Mouse (Mus musculus): ENCODE data around the gene Phpt1. TPM values are rescaled to one million over a fixed set of nuclear protein-coding genes. Genes with fewer than 3 reads are reported as not detected.

The Phpt1 gene
- polyA plus RNA-seq, 1 experiment from 2014 or later, result 148 TPM

DNA sequence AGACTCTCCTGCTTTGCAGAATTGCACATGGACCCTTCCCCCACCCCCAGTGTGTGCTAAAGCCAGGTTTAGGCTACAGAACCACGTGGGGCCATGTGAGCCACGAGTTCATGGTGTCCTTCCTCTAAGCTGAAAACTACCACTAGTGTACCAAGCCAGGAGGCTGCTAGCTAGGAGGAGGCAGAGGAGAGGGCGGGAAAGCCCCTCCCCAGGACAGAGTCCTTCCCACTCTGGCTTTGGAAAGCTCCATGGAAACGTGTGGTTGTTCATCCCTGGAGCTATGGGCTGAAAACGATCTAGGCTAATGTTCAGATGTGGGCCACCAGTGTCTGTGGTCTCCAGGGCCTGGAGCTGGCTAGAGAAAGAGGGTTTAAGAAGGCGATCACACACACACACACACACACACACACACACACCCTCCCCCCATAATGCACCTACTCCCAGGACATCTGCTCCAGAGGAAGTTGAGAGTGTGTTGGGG, 5.6 kb upstream of the Phpt1 start:
- Histone ChIP-seq H3K9ac (ENCODE audit: low read depth, low read length) (no peak overlapping the region), H3K27me3 (replicated peaks; ENCODE audit: control insufficient read depth, insufficient read depth, low read length) (peaks cover 50% of the 10 kb centered on the region), H3K4me1 (ENCODE audit: control insufficient read depth, insufficient read depth, low read length) (peaks cover 20% of the 10 kb centered on the region), H3K36me3 (ENCODE audit: control insufficient read depth, insufficient read depth, low read length) (peaks cover 31% of the 10 kb centered on the region), H3K4me3 (ENCODE audit: low read depth, low read length) (peak overlapping the region; percentile 35), H3K27ac (replicated peaks; ENCODE audit: low read depth, low read length) (no peak overlapping the region), H3K4me2 (ENCODE audit: low read depth, low read length) (peak overlapping the region; percentile 64; the same call in 1 of the 2 replicates), H3K9me3 (ENCODE audit: control insufficient read depth, low read length) (no peaks in the 10 kb centered on the region)
- DNase-seq (ENCODE audit: low spot score) (no peak), ATAC-seq (ENCODE audit: low read depth) (no peak)
- WGBS, result 36% methylated on average over 6 of the region's 6 CpGs

DNA sequence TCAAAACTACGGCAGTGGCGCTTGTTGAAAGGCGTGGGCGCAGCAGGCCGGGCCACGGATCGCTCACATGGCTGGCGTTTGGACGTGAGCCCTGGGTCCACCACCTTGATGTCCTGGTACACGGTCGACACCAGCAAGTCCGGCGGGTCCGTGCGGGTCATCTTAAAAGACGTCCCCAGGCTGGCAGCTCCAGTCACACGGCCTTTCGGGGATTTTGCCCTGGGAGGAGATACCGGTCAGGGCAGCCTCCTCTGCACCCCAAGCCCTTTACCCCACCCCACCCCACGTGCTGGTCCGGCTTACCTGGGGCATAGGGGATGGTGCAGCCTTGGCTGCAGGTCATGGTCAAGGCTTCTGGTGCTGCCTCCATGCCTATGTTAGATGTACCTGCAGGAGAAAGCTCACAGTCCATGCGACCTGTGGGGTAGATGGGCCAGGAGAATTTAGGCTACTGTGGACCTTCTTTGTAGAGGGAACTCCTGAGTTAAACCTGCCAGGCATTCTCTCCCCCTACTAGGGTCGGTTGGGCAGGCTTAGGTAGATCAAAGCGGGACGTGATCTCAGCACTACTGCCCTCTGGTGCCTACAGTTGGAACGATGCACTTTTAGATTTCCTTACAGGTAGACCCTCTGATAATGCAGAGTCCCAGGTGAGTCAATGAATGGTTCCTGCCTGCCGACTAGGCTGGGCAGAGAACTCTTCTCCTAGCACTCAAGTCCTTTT, 4.9 kb upstream of the Phpt1 start:
- DNase-seq (ENCODE audit: low spot score) (peak; percentile 46), ATAC-seq (ENCODE audit: low read depth) (no peak)
- Histone ChIP-seq H3K4me3 (ENCODE audit: low read depth, low read length) (peak overlapping the region; percentile 25), H3K4me1 (ENCODE audit: control insufficient read depth, insufficient read depth, low read length) (peaks cover 23% of the 10 kb centered on the region), H3K36me3 (ENCODE audit: control insufficient read depth, insufficient read depth, low read length) (peaks cover 24% of the 10 kb centered on the region), H3K9ac (ENCODE audit: low read depth, low read length) (peak overlapping the region; percentile 38; the same call in 1 of the 2 replicates), H3K4me2 (ENCODE audit: low read depth, low read length) (peak overlapping the region; percentile 35), H3K27me3 (replicated peaks; ENCODE audit: control insufficient read depth, insufficient read depth, low read length) (peaks cover 50% of the 10 kb centered on the region), H3K9me3 (ENCODE audit: control insufficient read depth, low read length) (no peaks in the 10 kb centered on the region), H3K27ac (replicated peaks; ENCODE audit: low read depth, low read length) (no peak overlapping the region)
- 5% methylated on average over 25 of the region's 27 CpGs for WGBS

DNA sequence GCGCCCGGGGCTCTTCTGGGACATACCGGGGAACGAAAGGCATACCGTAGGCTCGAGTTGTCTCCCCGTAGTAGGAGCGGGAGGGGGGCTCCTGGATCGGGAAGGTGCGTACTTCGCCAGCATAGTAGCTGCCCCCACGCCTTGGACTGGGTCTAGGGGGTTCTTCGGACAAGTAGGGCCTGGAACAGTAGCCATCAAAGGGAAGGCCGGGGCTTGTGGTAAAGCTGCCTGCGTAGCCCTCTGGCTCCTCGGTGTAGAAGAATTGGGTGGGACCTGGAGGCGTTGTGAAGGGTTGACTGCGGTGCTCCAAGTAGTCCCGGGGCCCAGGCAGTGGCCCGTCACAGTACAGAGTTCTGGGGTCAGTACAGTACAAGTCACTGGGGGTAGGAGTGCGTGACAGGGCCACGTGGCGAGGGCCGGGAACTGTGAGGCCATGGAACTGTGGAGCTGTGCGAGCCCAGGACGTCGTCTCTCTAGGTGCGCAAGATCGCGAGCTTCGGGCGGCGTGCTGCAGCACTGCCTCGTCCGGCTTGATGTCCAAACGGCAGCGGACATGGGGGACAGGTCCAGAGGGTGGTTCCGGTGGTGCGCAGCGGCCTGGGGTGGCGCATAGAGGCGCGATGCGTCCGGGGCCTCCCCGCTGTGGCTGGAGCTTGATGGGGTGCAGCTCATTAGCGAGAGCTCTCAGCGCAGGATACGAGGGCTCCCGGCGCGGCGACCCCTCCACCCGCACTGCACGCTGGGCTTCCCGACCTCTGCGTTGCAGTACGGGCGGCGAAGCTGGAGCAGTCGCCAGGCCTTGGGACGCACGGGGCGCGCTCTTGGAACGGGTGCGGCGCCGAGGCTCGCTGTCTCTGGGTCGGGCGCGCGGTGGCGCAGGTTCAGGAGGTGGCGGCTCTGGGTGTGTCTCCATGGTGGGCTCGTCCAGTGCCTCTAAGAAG, 4.0 kb upstream of the Phpt1 start:
- Histone ChIP-seq H3K9ac (ENCODE audit: low read depth, low read length) (peak overlapping the region; percentile 38; the same call in 1 of the 2 replicates), H3K9me3 (ENCODE audit: control insufficient read depth, low read length) (no peaks in the 10 kb centered on the region), H3K4me3 (ENCODE audit: low read depth, low read length) (peak overlapping the region; percentile 26), H3K4me1 (ENCODE audit: control insufficient read depth, insufficient read depth, low read length) (peaks cover 24% of the 10 kb centered on the region), H3K27me3 (replicated peaks; ENCODE audit: control insufficient read depth, insufficient read depth, low read length) (peaks cover 50% of the 10 kb centered on the region), H3K27ac (replicated peaks; ENCODE audit: low read depth, low read length) (no peak overlapping the region), H3K36me3 (ENCODE audit: control insufficient read depth, insufficient read depth, low read length) (peaks cover 15% of the 10 kb centered on the region), H3K4me2 (ENCODE audit: low read depth, low read length) (peak overlapping the region; percentile 46)
- DNase-seq (ENCODE audit: low spot score) (no peak), ATAC-seq (ENCODE audit: low read depth) (no peak)
- 9% methylated on average over 43 of the region's 77 CpGs for WGBS

DNA sequence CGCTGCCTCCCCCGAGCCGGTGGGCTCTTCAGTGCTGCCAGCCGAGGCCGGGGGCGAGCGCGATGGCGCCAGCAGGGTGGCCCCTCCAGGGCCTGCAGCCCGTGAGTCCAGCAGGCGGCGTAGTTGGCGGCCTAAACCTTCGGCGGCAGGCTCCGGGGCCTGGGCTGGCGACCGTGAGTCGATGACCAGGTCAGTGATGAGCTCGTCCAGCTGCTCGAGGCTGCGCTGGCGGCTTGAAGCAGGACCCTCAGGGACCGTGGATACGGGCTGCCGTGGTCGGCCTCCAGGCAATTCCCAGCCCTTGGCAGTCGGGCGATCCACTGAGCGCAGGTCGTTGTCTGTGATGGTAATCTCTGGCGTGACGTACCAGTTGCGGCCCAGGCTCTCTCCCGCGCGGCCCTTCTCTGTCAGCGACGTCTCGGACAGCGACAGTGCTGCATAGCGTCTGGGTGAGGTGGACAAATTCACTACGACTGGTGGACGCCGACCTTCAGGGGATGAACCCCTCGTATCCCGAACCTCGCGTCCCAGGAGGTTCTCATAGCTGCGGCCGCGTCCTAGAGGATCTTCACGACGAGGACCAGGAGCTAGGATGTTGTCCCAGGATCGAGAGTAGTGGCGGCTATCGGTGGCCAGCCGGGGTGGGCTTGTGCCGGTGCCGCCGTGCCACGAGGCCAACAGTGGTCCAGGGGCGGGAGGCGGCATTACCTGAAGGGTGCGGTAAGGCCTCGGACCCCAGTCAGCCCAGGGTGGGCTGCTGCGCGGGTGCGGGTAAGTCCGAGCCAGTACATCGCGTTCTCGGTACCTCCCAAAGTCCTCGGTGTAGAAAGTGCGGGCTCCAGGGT, 3.1 kb upstream of the Phpt1 start:
- Histone ChIP-seq H3K4me1 (ENCODE audit: control insufficient read depth, insufficient read depth, low read length) (peaks cover 33% of the 10 kb centered on the region), H3K9me3 (ENCODE audit: control insufficient read depth, low read length) (no peaks in the 10 kb centered on the region), H3K9ac (ENCODE audit: low read depth, low read length) (peak overlapping the region; percentile 45; the same call in 1 of the 2 replicates)

DNA sequence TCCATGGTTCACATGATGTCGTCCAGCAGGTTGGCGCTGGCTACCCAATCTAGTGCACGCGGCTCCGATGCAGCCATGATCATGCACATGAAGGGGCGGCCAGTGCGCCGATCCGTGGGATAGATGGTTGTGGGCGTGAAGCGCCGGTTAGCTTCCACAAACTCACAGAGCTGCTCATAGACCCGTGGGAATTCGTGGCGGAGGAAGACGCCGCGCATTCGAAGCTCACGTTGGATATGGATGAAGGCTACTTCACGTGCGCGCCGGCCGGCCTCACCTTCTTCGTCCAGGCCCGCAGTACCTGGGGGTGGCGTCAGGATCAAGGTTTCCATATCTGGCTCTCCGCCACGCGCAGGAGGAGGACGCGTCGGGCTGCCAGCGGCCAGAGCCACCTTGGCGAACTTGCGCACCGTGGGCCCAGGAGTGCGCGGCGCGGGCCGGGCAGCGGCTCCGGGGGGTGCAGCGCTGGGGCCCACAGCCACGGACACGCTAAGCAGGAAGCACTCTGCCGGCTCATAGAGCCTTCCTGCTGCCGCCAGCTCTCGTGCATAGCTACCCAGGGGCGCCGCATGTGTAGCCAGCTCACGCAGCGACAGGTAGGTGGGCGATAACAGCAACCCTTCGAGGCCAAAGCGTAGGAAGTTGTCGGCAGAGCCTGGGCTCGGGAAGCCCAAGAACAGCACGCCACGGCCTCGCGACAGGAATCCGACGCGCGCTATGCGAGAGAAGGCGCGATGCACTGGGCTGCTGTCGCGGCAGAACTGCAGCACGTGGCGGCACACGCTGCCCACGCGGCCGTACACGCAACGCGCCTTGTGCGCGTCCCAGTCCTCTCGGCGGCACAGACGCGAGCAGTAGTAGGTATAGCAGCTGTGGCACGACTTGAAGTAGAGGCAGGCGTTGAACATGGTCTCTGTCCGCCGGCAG, 2.2 kb upstream of the Phpt1 start:
- Histone ChIP-seq H3K27ac (replicated peaks; ENCODE audit: low read depth, low read length) (no peak overlapping the region), H3K27me3 (replicated peaks; ENCODE audit: control insufficient read depth, insufficient read depth, low read length) (peaks cover 50% of the 10 kb centered on the region), H3K9me3 (ENCODE audit: control insufficient read depth, low read length) (no peaks in the 10 kb centered on the region), H3K9ac (ENCODE audit: low read depth, low read length) (peak overlapping the region; percentile 45; the same call in 1 of the 2 replicates), H3K4me3 (ENCODE audit: low read depth, low read length) (peak overlapping the region; percentile 26), H3K4me2 (ENCODE audit: low read depth, low read length) (peak overlapping the region; percentile 46), H3K36me3 (ENCODE audit: control insufficient read depth, insufficient read depth, low read length) (0 out of 2 replicates have a peak, but pooled peaks cover 6% of the 10 kb centered on the region), H3K4me1 (ENCODE audit: control insufficient read depth, insufficient read depth, low read length) (peaks cover 32% of the 10 kb centered on the region)
- DNase-seq (ENCODE audit: low spot score), result no peak
- no peak for ATAC-seq (ENCODE audit: low read depth)
- 15% methylated on average over 77 of the region's 92 CpGs for WGBS

More for the DNA sequence above, 3.1 kb upstream of the Phpt1 start:
- peaks cover 50% of the 10 kb centered on the region for H3K27me3 ChIP-seq (replicated peaks; ENCODE audit: control insufficient read depth, insufficient read depth, low read length)
- peak overlapping the region; percentile 46 for H3K4me2 ChIP-seq (ENCODE audit: low read depth, low read length)
- no peak overlapping the region for H3K27ac ChIP-seq (replicated peaks; ENCODE audit: low read depth, low read length)
- no peak for ATAC-seq (ENCODE audit: low read depth)
- no peak for DNase-seq (ENCODE audit: low spot score)
- H3K4me3 ChIP-seq (ENCODE audit: low read depth, low read length), result peak overlapping the region; percentile 26
- H3K36me3 ChIP-seq (ENCODE audit: control insufficient read depth, insufficient read depth, low read length), result peaks cover 9% of the 10 kb centered on the region
- WGBS, result 8% methylated on average over 46 of the region's 75 CpGs

DNA sequence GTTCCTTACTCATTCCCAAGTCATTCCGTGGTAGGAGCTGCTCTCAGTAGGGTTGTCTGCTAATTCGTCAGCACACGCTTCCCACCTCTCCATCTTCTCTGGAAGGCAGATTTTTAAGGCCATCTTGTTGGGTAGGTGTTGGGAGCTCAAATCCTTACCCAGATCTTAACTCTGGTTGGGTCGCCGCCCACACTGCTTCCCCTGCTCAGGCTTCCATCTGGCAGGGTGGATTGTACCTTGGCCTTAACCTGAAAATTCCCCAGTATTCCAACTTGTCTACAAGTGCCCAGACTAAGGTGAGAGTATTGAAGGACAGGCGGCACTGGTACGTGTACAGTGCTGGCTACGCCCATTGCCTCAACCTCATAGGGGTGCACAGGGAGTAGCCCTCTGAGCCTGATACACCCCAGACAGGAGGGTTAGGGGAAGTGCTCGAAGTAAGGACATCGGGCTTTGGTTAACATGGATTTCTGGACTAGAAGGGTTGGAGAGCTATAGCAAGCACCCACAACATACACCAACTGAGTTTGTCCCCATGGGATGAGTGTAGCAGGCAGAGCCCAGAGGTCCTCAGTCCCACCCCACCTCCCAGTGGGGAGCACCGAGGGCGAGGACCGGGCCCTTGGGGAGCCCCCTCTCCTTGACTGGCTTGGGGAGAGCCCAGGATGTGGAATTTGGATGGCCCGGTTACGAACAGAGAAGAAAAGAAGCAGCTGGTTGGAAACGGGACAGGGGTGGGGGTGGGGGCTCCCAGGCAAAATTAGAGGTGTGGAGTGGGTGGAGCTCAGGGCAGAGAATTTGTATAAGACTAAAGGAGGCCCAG, 1.2 kb upstream of the Phpt1 start:
- ATAC-seq (ENCODE audit: low read depth) (no peak), DNase-seq (ENCODE audit: low spot score) (no peak)
- H3K9me3 ChIP-seq (ENCODE audit: control insufficient read depth, low read length), result no peaks in the 10 kb centered on the region
- H3K4me3 ChIP-seq (ENCODE audit: low read depth, low read length), result no peak overlapping the region
- 77% methylated on average over 16 of the region's 16 CpGs for WGBS
- peaks cover 32% of the 10 kb centered on the region for H3K4me1 ChIP-seq (ENCODE audit: control insufficient read depth, insufficient read depth, low read length)
- H3K27me3 ChIP-seq (replicated peaks; ENCODE audit: control insufficient read depth, insufficient read depth, low read length), result peaks cover 50% of the 10 kb centered on the region
- H3K36me3 ChIP-seq (ENCODE audit: control insufficient read depth, insufficient read depth, low read length), result peaks cover 11% of the 10 kb centered on the region; the same call in 1 of the 2 replicates
- no peak overlapping the region for H3K9ac ChIP-seq (ENCODE audit: low read depth, low read length)
- peak overlapping the region; percentile 91; the same call in 1 of the 2 replicates for H3K4me2 ChIP-seq (ENCODE audit: low read depth, low read length)
- H3K27ac ChIP-seq (replicated peaks; ENCODE audit: low read depth, low read length), result no peak overlapping the region

All from embryonic facial prominence, embryonic 14.5 days (tissue).